Mouse (Mus musculus): ENCODE measurements around the gene Dnajb6.
"Not testable (repeated sequence)": the region's sequence is repeated elsewhere in the genome, so short reads cannot be mapped to it uniquely, and the experiment has no call there.

Gene Dnajb6

GRCm38 (mm10) chr5:29759318-29759717, 23.8 kb downstream of the Dnajb6 start:
- no peak for DNase-seq (ENCODE audit: low read depth, low spot score)

GRCm38 (mm10) chr5:29770935-29771334, 35.4 kb downstream of the Dnajb6 start:
- DNase-seq (ENCODE audit: low read depth, low spot score): peak; percentile 48

GRCm38 (mm10) chr5:29772038-29772437, 36.5 kb downstream of the Dnajb6 start:
- no peak for DNase-seq (ENCODE audit: low read depth, low spot score)

- no peak for DNase-seq (ENCODE audit: low read depth, low spot score)
Measured at GRCm38 (mm10) chr5:29772651-29773330, 37.3 kb downstream of the Dnajb6 start.

GRCm38 (mm10) chr5:29773460-29774150, 38.1 kb downstream of the Dnajb6 start:
- DNase-seq (ENCODE audit: low read depth, low spot score): no peak

DNA sequence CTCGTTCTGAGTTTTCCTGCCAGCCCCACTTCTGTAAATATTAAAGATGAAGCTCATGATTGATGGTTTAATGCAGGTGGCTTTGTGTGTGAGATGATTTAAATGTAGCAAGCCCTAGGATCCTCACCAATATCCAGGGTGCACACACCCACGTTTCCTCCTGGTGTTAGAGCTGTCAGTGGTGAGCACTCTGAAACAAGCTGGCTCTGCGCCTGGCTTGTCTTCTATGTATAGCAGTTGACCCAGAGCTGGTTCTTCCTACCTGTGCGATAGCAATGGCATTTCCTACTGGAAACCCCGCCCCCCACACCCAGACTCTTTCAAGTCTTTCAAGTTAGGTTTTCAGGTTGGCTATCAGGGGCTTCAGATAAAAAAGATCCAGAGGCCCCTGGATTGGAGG, 39.9 kb downstream of the Dnajb6 start:
- DNase-seq (ENCODE audit: low read depth, low spot score): no peak

- DNase-seq (ENCODE audit: low read depth, low spot score): no peak
Measured at GRCm38 (mm10) chr5:29778029-29778428, 42.5 kb downstream of the Dnajb6 start.

DNA sequence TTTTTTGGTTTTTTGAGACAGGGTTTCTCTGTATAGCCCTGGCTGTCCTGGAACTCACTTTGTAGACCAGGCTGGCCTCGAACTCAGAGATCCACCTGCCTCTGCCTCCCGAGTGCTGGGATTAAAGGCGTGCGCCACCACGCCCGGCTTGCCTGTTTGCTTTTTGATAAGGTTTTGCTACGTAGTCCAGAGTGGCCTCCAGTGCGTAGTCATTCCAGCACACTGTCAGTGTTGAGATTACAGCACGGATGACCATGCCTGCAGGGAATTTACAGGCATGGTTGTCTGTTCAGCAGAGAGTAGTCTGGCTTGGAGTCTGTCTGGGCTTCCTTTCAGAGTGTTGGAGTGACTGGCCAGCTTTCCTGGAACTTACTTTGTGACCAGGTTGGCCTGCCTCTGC, 44.2 kb downstream of the Dnajb6 start:
- not testable (repeated sequence) for DNase-seq (ENCODE audit: low read depth, low spot score)

DNA sequence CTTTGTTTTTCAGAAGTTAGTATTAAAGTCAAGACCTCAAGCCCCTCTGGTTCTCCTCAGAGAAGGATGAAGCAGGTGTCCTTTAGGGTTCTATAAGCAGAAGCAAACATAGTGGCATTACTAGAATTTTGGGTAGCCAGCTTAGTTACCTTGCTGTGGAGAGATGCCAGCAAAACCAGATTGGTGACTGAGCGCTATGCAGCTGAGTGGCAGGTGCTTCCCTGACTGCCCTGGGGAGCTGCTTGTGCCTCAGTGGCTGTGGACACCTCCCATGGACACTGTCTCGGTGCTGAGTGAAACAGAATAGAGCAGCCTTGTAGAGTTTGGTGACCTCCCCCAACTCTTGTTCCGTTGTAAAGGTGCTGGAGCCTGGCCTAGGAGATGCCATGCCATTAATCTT, 46.8 kb downstream of the Dnajb6 start:
- no peak for DNase-seq (ENCODE audit: low read depth, low spot score)

GRCm38 (mm10) chr5:29784906-29785305, 49.4 kb downstream of the Dnajb6 start:
- not testable (repeated sequence) for DNase-seq (ENCODE audit: low read depth, low spot score)

DNA sequence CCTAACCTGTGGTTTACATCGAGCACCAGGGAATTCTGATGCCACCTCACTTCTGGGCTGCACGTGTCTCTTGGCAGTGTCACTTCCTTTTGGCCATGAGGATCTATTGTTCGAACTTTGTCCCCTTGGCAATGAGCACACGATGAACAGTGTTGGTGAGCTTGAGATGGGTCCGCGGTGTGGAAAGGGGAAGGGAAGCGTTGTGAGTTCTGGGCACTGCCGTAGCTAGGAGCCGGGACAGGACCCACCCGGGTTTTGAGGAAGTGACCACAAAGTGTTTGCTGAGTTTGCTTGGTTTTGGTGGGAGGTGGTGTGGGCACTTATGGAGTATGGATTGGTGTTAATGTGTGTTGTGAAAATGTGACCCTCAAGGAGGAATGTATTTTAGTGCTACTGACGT, 50.5 kb downstream of the Dnajb6 start:
- DNase-seq (ENCODE audit: low read depth, low spot score): not testable (repeated sequence)

DNA sequence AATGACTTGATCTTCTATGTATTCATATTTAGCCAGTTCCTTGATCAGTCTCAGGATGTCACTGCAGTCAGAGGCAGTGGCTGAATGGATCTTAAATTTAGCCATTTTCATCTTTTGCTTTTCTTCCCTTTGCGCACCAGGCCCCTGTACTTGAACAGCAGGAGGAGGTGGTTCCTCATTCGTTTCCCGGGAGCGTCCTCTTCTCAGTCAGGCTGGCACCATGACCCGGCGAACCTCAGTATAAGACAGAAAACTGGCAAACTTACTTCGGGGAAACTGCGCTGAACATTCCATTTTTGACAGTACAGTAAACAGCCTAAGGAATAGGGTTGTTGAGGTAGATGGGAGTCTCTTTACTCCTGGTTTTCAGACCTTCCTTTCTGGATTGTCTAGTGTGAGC, 59.4 kb downstream of the Dnajb6 start:
- not testable (repeated sequence) for DNase-seq (ENCODE audit: low read depth, low spot score)

GRCm38 (mm10) chr5:29808940-29809339, 73.5 kb downstream of the Dnajb6 start:
- no peak for DNase-seq (ENCODE audit: low read depth, low spot score)

GRCm38 (mm10) chr5:29811377-29811921, 76.0 kb downstream of the Dnajb6 start:
- DNase-seq (ENCODE audit: low read depth, low spot score): peak; percentile 87

GRCm38 (mm10) chr5:29816523-29817242, 81.2 kb downstream of the Dnajb6 start:
- DNase-seq (ENCODE audit: low read depth, low spot score): no peak

DNA sequence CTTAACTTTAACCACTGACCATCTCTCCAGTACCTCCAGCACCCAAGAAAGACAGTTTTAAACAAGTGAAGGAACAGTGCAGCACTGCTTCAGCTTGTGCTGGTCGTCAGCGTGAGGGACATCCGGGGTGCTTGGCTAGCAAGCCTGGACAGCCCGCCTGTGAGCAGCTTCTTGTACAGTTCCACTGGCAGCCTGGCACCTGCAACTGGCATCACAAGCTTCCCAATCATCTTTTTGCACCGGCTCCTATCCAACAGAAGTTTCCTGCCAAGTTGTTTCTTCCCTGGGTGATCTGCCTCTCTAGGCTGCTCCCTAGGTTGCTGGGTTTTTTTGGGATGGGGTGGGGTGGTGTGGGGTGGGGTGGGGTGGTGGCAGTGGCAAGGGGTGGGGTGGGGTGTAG, 81.9 kb downstream of the Dnajb6 start:
- no peak for DNase-seq (ENCODE audit: low read depth, low spot score)

DNA sequence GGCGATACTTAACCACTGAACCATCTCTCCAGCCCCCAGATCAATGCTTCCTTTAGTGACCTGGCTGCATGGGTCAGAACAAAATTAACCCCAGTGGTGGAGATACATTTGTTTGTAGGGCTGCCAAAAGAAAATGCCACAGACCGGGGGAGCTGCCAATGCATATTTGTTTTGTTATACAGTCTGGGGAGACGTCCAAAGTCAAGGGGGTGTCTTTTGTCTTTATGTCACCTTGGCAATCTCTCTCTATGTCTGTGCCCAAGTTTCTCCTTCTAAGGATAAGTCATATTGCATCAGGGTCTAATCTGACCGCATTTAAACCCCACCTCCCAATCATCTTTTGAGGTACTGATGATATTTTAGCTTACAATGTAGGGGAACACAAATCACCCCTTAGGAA, 82.8 kb downstream of the Dnajb6 start:
- no peak for DNase-seq (ENCODE audit: low read depth, low spot score)

- DNase-seq (ENCODE audit: low read depth, low spot score): peak; percentile 68
Measured at GRCm38 (mm10) chr5:29824796-29825195, 89.3 kb downstream of the Dnajb6 start.

- no peak for DNase-seq (ENCODE audit: low read depth, low spot score)
Measured at GRCm38 (mm10) chr5:29826780-29827179, 91.3 kb downstream of the Dnajb6 start.

DNA sequence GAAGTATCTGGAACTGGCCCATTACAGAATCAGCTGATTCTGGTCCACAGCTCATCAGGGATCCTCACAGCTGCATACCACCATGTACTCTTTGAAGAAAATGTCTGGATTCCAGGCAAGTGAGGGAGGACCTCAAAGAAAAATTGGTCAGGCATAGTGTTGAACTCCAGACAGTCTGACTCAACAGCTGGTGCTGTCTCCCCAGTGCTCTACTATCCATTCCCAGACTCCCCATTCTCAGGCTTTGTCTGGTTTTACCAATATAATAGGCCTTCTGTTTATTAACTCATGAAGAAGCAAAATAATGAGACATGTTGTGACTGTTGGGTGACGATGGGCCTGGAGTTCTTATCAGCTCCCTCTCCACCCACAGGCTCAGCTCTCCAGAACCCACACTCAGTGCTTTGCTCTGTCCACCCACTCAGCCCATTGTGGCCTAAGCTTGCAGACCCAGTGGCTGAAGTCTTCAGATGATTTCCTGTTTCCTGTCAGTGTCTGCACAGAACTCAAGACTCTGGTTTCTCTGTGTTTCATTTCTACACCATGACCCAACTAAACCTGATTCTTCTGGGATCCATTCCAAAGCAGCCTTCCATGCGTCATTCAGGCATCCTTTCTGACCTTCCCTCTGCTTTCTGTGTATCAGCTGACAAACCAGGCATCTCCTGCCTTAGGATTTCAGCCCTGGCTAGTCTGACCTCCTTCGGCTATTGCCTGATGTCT, 107.1 kb downstream of the Dnajb6 start:
- DNase-seq (ENCODE audit: low read depth, low spot score): no peak

- no peak for DNase-seq (ENCODE audit: low read depth, low spot score)
Measured at GRCm38 (mm10) chr5:29845038-29845437, 109.5 kb downstream of the Dnajb6 start.

DNA sequence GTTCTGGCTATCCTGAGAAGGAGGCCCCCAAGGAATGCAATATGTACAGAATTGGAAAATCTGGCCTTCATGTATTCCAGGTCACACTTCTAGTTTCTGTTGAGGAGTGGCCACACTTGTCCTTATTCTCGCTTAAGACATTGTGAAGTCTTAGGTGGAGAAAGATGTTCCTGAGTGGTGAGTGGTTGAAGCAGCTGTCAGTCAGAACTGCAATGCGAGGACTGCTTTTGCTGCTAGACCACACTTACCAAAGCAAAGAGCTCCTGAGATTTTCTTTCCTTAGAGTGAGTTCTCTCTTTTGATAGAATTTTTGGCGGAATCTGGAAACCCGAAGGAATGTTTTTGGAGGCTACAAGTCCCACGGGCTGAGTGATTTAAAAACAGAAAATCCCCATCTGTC, 112.0 kb downstream of the Dnajb6 start:
- DNase-seq (ENCODE audit: low read depth, low spot score): no peak

Measured in ES-CJ7 (cell line).